Mouse (Mus musculus): ENCODE data around the gene Pkdcc. TPM values are rescaled to one million over a fixed set of nuclear protein-coding genes. Genes with fewer than 3 reads are reported as not detected.
A peak's percentile ranks its signal among the peaks of the same experiment; 100 is the strongest.

Gene Pkdcc
- polyA plus RNA-seq, 1 experiment from 2014 or later = 48.7 TPM

- 51% methylated on average over 8 of the region's 8 CpGs for WGBS
- H3K4me1 ChIP-seq (ENCODE audit: control insufficient read depth, insufficient read depth, low read length) = peaks cover 24% of the 10 kb centered on the region
- H3K36me3 ChIP-seq (ENCODE audit: control insufficient read depth, insufficient read depth, low read length) = no peaks in the 10 kb centered on the region
- H3K27me3 ChIP-seq (ENCODE audit: control insufficient read depth, insufficient read depth, low read length) = no peaks in the 10 kb centered on the region; the same call in 1 of the 2 replicates
- no peak overlapping the region for H3K27ac ChIP-seq (ENCODE audit: low read depth, low read length)
- ATAC-seq (ENCODE audit: low FRiP score, low TSS enrichment) = no peak
- no peaks in the 10 kb centered on the region for H3K9me3 ChIP-seq (ENCODE audit: control insufficient read depth, low read length)
- H3K4me2 ChIP-seq (replicated peaks; ENCODE audit: low read depth, low read length) = no peak overlapping the region
- no peak overlapping the region for H3K9ac ChIP-seq (ENCODE audit: low read depth, low read length)
- no peak overlapping the region for H3K4me3 ChIP-seq (ENCODE audit: low read length)
These were observed 57.5 kb downstream of the Pkdcc start for GRCm38 (mm10) chr17:83272641-83273040.

DNA sequence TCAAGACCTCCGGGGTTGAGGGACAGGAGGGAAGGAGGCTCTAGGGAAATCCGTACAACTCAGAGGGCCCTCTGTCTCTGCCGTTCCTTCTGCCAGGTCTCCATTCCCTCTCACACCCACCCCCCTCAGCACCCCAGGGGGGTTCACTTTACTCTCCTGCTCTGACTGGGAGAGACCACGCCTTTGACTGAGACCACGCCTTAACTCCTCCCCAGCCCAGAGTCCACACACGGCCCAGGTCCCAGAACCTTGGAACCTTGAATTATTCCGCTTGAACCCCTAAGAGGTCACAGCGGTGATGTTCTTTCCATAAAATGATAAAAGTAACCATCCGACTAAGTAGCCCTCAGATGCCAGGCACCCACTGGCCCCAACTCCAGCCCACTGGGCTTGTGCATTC is 58.5 kb downstream of the Pkdcc start:
- Histone ChIP-seq H3K27me3 (ENCODE audit: control insufficient read depth, insufficient read depth, low read length) (no peaks in the 10 kb centered on the region; the same call in 1 of the 2 replicates), H3K4me1 (ENCODE audit: control insufficient read depth, insufficient read depth, low read length) (peaks cover 28% of the 10 kb centered on the region), H3K27ac (ENCODE audit: low read depth, low read length) (no peak overlapping the region), H3K36me3 (ENCODE audit: control insufficient read depth, insufficient read depth, low read length) (no peaks in the 10 kb centered on the region), H3K9me3 (ENCODE audit: control insufficient read depth, low read length) (no peaks in the 10 kb centered on the region), H3K9ac (ENCODE audit: low read depth, low read length) (no peak overlapping the region), H3K4me3 (ENCODE audit: low read length) (no peak overlapping the region), H3K4me2 (replicated peaks; ENCODE audit: low read depth, low read length) (peak overlapping the region; percentile 21; the same call in 1 of the 2 replicates)
- 17% methylated on average over 9 of the region's 9 CpGs for WGBS
- ATAC-seq (ENCODE audit: low FRiP score, low TSS enrichment) = no peak

DNA sequence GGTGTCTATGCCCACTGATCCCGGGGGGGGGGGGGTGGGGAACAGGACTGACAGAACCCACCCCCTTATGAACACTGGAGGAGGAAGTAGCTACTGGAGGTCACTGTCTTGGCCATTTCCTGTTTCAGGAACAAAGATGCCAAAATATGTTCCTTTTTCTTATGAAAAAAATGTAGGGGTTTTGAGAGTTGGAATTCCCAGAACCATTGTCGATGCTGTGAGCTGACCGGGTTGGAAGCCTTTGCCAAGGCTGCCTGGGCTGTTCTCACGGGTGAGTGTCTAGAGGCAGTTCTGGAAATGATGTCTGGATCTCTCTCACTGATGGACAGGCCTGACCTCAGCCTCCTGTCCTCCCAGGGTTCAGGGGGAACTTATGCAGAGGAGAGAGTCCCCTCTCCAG is 59.0 kb downstream of the Pkdcc start:
- H3K4me2 ChIP-seq (replicated peaks; ENCODE audit: low read depth, low read length) = no peak overlapping the region; the same call in 1 of the 2 replicates

More for the DNA sequence above, 59.0 kb downstream of the Pkdcc start:
- WGBS = 48% methylated on average over 4 of the region's 4 CpGs
- no peaks in the 10 kb centered on the region for H3K9me3 ChIP-seq (ENCODE audit: control insufficient read depth, low read length)
- H3K36me3 ChIP-seq (ENCODE audit: control insufficient read depth, insufficient read depth, low read length) = no peaks in the 10 kb centered on the region
- H3K4me1 ChIP-seq (ENCODE audit: control insufficient read depth, insufficient read depth, low read length) = peaks cover 28% of the 10 kb centered on the region
- no peak overlapping the region for H3K9ac ChIP-seq (ENCODE audit: low read depth, low read length)
- ATAC-seq (ENCODE audit: low FRiP score, low TSS enrichment) = no peak
- no peaks in the 10 kb centered on the region; the same call in 1 of the 2 replicates for H3K27me3 ChIP-seq (ENCODE audit: control insufficient read depth, insufficient read depth, low read length)
- H3K4me3 ChIP-seq (ENCODE audit: low read length) = no peak overlapping the region
- H3K27ac ChIP-seq (ENCODE audit: low read depth, low read length) = no peak overlapping the region

Other genes with a start within 250 kb of the Pkdcc start
- 28.0 and 54.7 TPM in 2 replicates for gene Eml4, start 135.6 kb downstream of the Pkdcc start, polyA plus RNA-seq (2014; fragmentation: Nextera tagmentation; extraction: Ambion mirVana)

Measured in kidney, embryonic 14.5 days (tissue).